Mouse (Mus musculus) lung, adult 2 months (tissue): ENCODE results near the gene Gdi2. TPM values are rescaled to one million over a fixed set of nuclear protein-coding genes. Genes with fewer than 3 reads are reported as not detected.
"Not testable (repeated sequence)": the region's sequence is repeated elsewhere in the genome, so short reads cannot be mapped to it uniquely, and the experiment has no call there.

Experiments used
- DNase-seq: peaks from one replicate; pipeline ENCODE4 v3.0.0; 2022
- H3K4me1 ChIP-seq: fragments of 200-500 bp; 2 replicates; pipeline ENCODE4 v1.6.1; 2011; ENCODE audit warnings: low read length; ENCODE audit not compliant: control insufficient read depth, insufficient read depth
- H3K4me3 ChIP-seq: fragments of 200-500 bp; replicated peaks from 2 replicates; pipeline ENCODE3; 2011; ENCODE audit warnings: low read depth, mild to moderate bottlenecking, control low read depth, low read length; ENCODE audit errors: extremely low read depth
- CTCF ChIP-seq: fragments of 200-500 bp; IDR thresholded peaks from 2 replicates; pipeline ENCODE4 v1.5.1; 2011; ENCODE audit warnings: mild to moderate bottlenecking, low read length, control low read depth; ENCODE audit not compliant: insufficient read depth
- POLR2A ChIP-seq: fragments of 200-500 bp; IDR thresholded peaks from 2 replicates; pipeline ENCODE4 v1.6.1; 2011; ENCODE audit warnings: low read depth, mild to moderate bottlenecking, control low read depth, low read length, borderline replicate concordance; ENCODE audit errors: extremely low read depth
- WGBS: fragments of 180-500 bp; shearing (Covaris S2); methylation state at CpG from one replicate; pipeline ENCODE4 v1.1.7; 2018; 5-methylcytosine and 5-hydroxymethylcytosine counted together
- polyA plus RNA-seq: library from polyadenylated mRNA; depleted of rRNA; stranded (reverse); fragments of >200 nt; gene quantifications from 2 replicates; pipeline ENCODE4 v1.2.3, GENCODE M21; 2012; rRNA removed

Gene Gdi2
- polyA plus RNA-seq: 119 and 134 TPM in 2 replicates

DNA sequence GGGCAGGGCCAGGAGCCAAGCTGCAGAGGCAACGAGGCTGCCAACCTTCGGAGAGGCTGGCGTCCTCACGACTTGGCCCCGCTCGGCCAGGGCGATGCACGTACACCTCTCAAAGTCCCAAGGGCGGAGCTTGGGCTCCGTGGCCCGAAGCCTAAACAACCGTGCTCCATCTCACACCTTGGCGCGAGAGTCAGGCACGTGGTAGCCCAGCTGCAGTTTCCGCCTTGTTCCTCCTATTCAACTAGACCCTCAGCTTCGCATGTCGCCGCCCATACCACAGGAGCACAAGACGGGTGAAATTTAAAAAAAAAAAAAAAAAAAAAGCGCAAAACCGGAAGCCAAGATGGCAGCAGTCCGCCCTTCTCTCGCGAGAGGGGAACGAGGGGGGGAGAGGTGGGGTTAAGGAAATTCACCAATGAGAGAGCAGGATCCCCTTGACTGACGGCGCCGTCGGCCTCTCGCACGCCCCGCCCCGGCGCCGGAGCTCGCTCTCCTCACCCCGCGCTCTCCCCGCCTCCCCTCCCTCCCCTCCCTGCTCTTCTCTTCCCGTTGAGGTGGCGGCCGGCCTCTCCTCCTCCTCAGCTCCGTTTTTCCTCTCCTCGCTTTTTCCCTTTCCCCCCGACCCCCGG is at the start of gene Gdi2:
TSS of gene Gdi2 (plus strand) at position 470 of the 629 bp plus-strand sequence.
- DNase-seq: peak; percentile 96
- peak within 1 kb of the TSS; percentile 99 for H3K4me3 ChIP-seq
- WGBS: 1% methylated on average over 47 of the region's 47 CpGs
- TF ChIP-seq CTCF (no peak), POLR2A (peak; percentile 72; the same call in 1 of the 2 replicates)
- peaks cover 4% of the 10 kb centered on the region for H3K4me1 ChIP-seq

GRCm38 (mm10) chr13:3495526-3495925 is 42.3 kb upstream of the Gdi2 start:
- DNase-seq: no peak
- WGBS: 90% methylated on average over 4 of the region's 4 CpGs

GRCm38 (mm10) chr13:3501014-3501413 is 36.8 kb upstream of the Gdi2 start:
- WGBS: 63% methylated on average over 6 of the region's 6 CpGs
- not testable (repeated sequence) for H3K4me3 ChIP-seq, DNase-seq, H3K4me1 ChIP-seq

More at GRCm38 (mm10) chr13:3495526-3495925, 42.3 kb upstream of the Gdi2 start:
- Histone ChIP-seq H3K4me1 (no peaks in the 10 kb centered on the region), H3K4me3 (no peak overlapping the region)
- TF ChIP-seq POLR2A: no peak
- no peak for TF ChIP-seq CTCF

DNA sequence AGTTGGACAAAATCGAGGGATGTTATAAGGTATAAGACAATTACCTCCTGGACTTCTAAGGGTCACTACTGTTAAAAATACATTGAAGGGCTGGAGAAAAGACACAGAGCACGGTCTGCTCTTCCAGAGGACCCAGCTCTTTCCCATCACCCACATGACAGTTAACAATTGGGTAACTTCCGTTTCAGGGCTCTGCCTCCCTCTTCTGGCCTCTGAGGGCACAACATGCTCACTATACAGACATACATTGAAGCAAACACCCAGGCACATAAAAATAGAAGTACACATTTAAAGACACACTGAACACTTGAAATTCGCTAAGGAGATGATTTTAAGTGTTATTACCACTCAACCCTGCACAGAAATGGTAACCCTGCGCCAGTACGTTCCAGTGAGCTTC is 22.5 kb upstream of the Gdi2 start:
- not testable (repeated sequence) for DNase-seq, H3K4me1 ChIP-seq, H3K4me3 ChIP-seq
- peak; percentile 13; the same call in 1 of the 2 replicates for TF ChIP-seq CTCF
- 80% methylated on average over 6 of the region's 6 CpGs for WGBS

DNA sequence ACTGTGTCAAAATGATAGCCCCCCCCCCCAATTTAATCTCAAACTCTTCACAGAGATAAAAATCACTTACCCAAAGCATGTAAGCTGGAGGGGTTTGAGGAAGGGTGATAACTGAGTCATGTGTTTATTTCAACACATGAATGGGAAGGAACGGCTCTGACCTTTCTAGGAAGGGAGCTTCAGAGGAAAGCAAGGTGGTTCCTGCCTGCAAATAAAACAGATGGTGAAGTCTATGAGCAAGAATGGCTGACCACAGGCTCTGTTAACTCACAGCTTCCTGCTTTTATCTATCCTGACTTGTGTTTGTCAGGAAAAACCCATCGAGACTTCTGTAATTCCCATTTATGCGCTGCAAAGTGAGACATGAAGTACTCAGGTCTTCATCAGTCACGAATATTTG is 18.5 kb upstream of the Gdi2 start:
- not testable (repeated sequence) for H3K4me1 ChIP-seq, DNase-seq, H3K4me3 ChIP-seq
- 48% methylated on average over 4 of the region's 4 CpGs for WGBS

DNA sequence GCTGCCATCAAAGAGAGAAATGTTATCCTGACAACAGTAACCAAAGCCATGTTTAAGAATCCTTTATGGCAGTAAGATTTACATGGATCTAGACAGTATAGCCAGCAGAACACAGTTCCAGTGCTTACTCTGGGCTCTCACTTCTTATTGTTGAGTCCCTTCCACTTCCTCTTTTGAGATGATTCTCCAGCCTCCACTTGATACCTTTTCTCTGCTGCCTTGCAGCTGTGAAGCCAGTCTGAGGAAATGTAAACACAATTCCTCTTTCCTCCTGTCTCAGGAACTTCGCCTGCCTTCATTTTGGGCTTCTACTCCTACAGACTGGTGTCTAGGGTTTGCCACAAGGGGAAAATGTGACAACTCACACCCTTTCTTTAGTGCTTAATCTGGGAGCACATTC is 17.9 kb upstream of the Gdi2 start:
- WGBS: 23% methylated on average over 1 of the region's 1 CpGs
- H3K4me3 ChIP-seq, DNase-seq, H3K4me1 ChIP-seq: not testable (repeated sequence)

- no peaks in the 10 kb centered on the region; the same call in 1 of the 2 replicates for H3K4me1 ChIP-seq
- TF ChIP-seq POLR2A (no peak), CTCF (no peak)
- DNase-seq: no peak
These were observed 14.4 kb upstream of the Gdi2 start for GRCm38 (mm10) chr13:3523459-3523858.

GRCm38 (mm10) chr13:3523946-3524345 is 13.9 kb upstream of the Gdi2 start:
- no peak for DNase-seq
- H3K4me1 ChIP-seq: no peaks in the 10 kb centered on the region; the same call in 1 of the 2 replicates
- 67% methylated on average over 1 of the region's 1 CpGs for WGBS
- no peak overlapping the region for H3K4me3 ChIP-seq
- TF ChIP-seq CTCF: no peak
- no peak for TF ChIP-seq POLR2A

More at GRCm38 (mm10) chr13:3523459-3523858, 14.4 kb upstream of the Gdi2 start:
- WGBS: 26% methylated on average over 6 of the region's 6 CpGs
- H3K4me3 ChIP-seq: no peak overlapping the region

GRCm38 (mm10) chr13:3525611-3526051 is 12.2 kb upstream of the Gdi2 start:
- Histone ChIP-seq H3K4me3 (no peak overlapping the region), H3K4me1 (no peaks in the 10 kb centered on the region; the same call in 1 of the 2 replicates)
- 27% methylated on average over 4 of the region's 4 CpGs for WGBS
- TF ChIP-seq POLR2A (no peak), CTCF (no peak)
- DNase-seq: no peak

DNA sequence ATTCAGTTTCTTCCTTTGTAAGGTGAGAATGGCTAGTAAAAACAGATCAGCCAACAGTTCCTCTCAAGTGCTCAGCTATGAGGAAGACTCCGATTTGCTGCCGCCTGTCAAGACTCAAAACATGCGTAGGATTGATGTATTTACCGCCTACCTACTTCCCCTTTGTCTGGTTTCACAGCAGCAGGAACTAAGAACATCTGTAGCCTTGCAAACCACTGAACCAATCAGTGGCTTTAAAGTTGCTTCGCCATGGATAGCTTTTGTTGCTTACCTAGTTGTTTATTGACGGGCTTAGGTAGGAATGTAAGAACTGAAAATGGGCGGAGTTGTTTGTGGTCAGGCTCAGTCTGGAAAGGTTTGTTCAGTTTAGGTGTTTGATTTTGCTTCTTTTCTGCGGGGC is 11.5 kb upstream of the Gdi2 start:
- Histone ChIP-seq H3K4me1 (no peaks in the 10 kb centered on the region; the same call in 1 of the 2 replicates), H3K4me3 (no peak overlapping the region)
- no peak for DNase-seq
- TF ChIP-seq CTCF (no peak), POLR2A (no peak)
- WGBS: 72% methylated on average over 8 of the region's 8 CpGs
